Mouse (Mus musculus): ENCODE data around the gene Cd276.
A peak's percentile ranks its signal among the peaks of the same experiment; 100 is the strongest.

Gene Cd276

DNA sequence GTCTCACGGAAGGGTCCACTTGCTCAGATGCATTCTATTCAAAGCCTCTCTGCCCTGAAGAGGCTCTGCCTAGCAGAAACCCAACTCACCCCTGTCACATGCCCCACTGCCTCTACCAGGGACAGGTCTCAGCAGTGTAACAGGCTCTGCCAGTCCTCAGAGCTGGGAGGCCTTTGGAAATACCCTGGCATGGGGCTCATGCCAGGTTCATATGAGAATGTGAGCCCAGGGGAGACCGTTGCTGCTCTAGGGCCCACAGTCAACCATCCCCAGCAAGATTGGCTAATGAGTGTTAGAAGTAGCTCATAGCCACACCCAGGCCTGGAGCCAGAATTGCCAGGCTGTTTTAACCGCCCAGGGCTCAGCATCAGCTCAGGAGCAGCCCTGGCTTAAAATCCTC, 5.5 kb downstream of the Cd276 start:
- no peak for DNase-seq

DNA sequence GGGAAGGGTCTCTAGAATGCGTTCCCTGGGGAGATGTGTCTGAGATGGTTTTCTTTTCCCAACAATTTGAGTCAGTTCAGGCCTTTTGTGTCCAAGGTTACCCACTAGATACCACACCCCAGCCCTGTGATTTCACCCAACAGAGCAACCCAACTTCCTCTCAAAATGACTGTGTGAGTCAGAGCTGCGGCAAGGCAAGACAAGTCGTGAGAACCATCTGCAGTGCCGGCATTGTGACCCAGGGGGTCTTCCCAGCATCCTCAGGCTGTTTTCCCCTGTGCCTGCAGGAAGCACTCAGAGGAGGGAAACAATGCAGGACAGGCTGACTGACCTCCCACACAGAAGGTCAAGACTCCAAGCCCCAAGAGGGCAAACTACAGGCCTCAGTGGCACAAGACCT, 6.3 kb downstream of the Cd276 start:
- no peak for DNase-seq

DNA sequence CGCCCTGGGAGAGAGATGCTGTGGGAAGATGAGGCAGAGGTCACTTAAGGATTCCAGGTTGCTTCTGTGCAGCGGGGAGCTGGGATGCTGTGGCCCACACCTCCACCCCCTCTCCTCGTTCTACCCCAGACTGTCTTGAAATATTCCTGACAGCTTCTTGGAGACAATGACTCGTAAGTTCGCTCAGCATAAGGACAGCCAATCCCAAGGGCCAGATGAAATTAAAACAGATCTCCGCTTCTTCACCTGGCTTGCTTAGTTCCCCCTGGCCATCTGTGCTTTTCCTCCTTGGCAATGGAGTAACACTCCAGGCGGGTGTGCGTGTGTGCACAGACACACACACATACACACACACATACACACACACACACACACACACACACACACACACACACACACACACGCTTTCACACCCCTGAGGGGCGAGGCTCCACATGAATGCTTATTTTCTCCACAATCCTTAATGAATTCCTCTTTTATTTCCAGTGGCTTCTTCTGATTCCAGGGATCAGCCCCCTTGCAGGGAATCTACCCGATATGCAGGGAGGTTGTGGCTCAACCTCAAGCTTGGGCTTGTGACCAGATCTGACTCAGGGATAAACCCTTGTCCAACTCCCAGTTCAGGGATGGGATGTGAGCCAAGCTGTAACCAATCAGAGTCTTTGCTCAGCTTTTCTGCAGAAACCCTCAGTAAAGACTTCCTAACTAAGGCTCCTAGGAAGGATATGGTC, 8.4 kb downstream of the Cd276 start:
- peak; percentile 77 for DNase-seq

DNA sequence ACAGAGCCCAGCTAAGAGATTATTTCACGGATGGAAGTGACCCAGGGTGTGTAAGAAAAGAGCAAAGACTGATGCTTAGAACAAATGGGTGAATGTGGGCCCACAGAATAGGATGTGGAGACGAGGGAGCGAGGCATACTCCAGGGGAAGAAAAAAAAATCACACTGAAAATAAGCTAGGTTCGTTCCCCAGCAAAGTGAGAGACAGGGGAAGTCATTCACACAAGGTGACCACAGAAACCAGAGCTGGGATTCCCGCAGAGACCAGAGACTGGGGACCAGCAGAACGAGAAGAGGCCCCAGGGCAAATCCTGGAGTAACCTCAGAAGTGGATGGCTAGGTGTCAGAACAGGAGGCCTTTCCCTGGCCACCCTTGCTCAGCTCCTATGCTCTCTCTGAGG, 9.8 kb downstream of the Cd276 start:
- DNase-seq = no peak

DNA sequence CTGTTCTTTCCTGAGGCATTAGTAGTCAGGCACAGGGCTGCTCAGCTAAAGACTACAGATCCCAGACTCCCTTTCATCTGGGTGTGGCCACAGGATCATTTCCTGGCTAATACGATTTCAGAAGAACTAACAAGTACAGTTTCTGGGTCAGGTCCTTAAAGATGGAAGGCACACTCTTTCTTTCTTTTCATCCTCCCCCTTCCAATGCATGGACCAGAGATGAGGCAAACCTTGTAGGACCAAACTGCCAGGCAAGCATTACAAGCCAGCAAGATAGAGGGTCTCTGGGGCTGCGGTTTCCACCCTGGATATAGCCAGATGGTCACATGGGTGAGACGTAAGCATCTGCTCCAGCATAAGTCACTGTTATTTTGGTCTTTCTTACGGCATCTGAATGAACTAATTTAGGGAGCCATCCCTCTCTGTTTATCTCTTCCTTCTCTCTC, 10.3 kb downstream of the Cd276 start:
- DNase-seq = peak; percentile 49

DNA sequence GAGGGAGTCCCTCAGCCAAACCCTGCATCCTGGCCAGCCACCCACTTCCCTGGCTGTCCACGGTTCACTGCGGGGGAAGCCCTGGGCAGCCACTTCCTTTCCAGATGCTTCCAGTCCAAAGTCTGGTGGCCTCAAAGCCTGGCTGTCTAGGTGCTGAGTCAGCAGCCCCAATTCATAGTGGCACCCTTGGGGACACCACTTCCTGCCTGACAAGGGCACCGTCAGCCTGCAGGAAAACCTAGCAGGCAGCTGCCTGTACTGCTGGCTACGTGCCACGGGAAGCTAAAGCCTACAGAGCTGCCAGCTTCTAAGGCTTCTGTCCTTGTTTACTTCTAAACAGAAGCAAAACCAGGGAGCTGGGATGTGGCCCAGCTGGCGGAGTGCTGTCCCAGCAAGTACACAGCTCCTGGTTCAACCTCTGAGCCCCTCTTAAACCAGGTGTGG, 13.3 kb downstream of the Cd276 start:
- peak; percentile 74 for DNase-seq

DNA sequence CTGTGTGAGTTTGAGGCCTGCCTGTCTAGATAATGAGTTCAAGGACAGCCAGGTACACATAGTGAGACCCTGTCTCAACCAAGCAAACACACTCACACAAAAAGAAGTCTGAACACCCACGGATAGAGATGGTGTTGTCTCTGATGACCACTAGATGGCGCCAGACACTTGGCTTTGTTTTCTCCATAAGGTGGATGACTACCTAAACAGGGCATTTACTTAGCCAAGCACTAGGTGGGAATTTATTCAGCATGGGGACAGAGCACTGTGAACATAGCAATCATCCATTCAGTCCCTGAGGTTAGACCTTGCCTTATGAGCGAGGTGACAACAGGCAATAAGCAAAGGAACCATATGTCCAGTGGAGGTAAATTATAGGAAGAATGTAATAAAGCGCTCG, 15.4 kb downstream of the Cd276 start:
- DNase-seq = peak; percentile 43

DNA sequence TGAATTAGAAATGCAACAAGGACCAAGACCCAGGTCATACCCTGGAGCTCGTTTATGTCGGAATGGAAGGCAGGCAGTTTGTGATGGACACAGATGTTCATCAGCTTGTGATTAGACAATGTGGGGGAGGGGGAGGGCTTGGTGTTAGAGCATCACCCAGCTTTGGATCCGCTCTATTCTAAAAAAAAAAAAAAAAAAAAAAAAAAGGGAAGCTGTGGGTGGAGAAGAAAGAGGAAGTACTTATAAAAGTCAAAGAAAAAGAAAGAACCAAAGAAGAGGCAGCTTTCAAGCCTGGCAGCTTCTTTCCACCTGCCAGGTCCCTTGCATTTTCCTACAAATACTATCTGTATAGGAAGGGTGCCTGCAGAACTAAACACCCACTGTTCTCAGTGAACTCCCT, 17.5 kb downstream of the Cd276 start:
- DNase-seq = no peak

DNA sequence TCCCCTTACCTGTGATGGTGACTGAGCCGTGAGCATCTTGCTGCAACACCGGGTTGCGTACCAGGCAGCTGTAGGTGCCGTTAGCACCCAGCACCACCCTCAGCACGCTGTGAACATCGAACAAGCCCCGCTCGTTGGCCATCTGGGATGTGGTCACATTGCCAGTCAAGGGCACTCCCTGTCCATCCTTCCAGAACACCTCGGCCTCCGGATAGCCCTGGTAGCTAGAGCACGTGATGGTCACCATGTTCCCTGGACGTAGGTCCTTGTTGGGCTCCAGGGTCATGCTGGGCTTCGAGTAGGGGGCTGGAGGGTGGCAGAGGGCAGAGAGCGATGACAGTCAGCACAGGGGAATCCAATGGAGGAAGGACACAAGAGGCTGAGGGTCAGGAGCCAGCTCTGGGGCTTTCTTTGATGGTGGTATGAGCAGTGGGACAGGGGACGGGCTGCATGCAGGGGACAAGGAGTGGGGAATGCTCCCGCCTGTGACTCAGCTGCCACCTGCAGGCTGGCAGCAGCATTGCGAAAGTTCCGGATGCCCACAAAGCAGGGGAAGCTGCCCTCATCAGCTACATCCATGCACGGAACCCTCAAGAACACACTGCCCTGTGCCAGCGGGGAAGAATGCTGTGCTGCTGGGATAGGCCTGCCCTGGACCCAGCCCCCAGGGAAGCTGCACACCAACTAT, 19.6 kb downstream of the Cd276 start:
- DNase-seq = no peak

DNA sequence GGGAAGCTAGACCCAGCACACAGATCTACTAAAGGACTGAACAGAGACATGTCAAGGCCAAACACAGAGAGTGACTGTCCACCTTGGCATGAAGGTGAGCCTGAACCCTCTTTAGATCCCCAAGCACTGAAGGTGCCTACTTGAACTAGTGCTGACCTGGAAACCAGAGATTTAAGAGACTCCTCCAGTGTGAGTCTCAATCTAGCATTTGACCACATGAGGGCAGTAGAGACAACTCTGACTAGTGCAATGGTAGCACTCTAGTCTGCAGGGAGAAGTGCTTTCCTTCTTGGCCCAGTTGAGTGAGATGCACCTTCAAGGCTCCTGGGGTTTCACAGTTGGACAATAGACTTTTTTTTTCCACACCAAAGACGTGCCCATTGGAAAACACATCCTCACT, 20.5 kb downstream of the Cd276 start:
- peak; percentile 52 for DNase-seq

DNA sequence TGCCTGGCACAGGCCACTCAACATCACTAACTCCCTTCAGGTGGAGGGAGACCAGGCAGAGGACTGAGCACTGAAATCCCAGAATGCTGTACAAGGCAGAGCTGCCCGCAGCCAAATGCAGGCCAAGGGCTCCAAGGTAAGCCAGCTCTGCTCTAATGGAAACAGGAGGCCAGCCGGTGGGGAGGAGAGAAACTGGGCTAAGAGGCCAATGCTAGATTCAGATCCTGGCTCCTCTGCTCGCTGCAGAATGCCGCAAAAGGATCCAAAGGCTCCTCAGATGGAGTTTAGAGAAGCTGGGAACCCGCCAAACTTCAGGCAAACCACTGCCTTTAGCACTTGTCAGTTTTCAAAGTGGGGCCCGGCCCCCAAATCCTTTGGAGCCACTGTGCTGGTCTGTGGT, 21.9 kb downstream of the Cd276 start:
- no peak for DNase-seq

DNA sequence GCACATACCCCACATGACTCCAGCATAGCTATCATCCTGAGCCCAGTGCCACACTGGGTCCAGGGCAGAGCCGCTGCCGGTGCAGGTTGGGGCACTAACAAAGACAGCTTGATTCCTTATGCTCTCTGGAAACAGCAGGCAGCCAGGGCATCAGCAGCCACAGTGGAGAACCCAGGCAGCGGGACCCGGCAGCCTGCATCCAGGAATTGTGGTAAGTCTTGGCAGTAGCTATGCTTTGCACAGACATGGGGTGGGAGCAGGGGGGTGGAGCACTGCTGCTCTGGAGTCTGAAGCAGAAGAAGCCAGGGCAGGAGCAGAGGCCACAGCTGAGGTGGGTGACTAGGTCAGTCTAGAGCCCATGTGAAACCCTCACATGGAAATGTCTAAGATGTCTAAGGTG, 23.0 kb downstream of the Cd276 start:
- DNase-seq = no peak

DNA sequence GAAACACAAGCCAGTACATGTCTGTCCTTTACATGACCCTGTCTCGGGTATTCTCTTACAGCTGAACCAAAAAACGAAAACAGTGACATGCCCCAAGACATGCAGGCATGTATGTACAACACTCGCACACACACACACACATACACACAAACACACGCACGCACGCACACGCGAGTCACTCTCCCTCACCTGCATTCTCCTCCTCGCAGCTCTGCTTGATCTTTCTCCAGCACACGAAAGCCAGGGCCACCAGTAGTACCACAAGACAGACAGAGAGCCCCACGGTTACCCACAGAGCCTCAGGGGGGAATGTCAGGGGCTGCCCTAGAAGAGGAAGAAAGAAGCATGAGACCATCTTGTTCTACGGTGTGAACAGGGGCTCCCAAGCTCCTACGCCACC, 24.8 kb downstream of the Cd276 start:
- DNase-seq = no peak

DNA sequence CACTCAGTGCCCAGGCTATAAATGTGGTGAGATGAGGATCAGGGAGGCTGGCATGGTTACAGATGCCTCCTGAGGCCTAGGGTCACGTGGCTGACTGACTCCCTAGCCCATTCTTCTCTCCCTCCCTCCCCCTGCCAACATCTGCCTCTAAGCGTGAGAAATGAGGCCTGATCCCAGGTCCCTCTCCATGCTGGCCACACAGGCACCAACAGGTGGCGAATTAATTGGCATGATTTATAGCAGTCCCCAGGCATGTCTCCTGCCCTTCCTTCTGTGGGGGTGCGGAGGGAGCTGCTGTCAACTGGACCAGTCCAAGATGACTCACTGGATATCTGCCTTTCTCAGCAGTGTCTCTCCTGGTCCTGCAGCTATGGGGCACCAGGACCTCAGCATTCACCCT, 27.4 kb downstream of the Cd276 start:
- DNase-seq = no peak

DNA sequence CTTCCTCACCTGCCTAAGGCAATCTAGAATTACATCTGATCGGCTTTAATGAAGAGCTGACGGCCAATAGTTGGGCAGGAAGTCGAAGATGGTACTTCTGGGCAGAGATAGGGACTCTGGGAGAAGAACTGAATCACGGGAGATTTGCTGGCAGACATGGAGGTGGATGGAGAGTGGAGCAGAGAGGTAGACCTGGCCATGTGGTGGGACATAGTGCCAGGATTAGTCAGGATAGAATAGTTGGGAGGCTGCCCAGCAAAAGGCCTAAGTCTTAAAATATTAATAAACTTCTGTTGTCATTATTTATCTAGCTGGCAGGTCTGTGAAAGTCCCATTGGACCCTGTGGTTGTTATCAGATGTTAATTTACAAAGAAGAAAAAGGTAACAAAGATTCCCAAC, 30.1 kb downstream of the Cd276 start:
- no peak for DNase-seq

DNA sequence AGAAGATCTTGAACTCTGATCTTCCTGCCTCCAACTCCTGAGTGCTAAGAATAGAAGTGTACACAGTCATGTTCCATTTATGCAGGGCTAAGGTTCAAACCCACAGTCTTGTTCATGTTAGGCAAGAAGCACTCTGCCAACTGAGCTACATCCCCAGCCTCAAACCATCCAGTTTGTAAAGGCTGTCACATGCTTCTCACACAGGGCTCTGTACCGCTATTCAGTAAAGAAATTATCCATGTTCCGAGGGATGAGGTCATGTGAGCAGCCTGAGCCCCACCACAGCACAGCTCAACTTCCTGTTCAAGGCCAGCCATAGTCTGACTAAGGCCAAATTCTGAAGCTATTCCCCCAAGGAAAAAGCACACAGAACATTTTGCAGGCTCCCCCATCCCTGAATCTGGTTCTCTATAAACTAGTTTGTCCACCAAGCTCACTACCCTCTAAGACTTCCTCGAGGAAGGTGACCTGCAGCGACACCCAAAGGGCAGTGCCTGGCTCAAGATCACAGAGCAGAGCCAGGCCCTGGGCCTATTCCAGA, 33.3 kb downstream of the Cd276 start:
- DNase-seq = no peak

DNA sequence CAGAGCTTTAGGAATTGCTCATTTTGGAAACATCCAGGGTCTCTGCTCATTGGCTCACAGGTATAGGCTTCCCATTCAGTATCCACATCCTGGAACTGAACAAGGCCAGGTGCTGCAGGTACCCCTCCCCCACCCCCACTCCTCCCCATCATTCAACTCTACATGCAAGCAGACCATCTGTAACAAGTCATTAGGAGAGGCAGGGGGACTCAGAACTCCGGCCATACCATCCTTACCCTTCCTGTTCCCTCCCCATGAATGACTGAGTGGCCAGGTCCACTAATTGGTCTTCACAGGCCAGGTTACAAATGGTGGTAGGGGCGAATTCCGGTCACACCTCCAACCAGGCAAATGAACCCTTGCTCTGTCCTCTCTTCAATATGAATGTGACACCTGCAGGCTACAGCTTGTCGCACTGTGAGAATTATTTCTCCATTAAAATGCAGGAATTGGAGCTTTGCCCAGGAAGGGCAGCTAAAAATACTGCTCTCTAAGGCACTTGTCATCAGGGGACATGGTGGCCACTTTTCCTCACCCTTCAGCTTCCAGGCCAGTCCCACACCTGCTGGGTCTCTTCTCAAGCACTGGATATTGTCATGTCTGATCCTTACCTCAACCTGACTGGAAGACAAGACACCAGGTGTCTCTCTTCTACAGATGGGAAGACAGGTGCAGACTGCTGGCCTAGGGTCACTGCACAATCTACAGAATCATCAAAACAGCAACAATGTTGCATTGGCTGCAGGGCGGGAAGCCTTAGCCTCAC, 34.2 kb downstream of the Cd276 start:
- no peak for DNase-seq

DNA sequence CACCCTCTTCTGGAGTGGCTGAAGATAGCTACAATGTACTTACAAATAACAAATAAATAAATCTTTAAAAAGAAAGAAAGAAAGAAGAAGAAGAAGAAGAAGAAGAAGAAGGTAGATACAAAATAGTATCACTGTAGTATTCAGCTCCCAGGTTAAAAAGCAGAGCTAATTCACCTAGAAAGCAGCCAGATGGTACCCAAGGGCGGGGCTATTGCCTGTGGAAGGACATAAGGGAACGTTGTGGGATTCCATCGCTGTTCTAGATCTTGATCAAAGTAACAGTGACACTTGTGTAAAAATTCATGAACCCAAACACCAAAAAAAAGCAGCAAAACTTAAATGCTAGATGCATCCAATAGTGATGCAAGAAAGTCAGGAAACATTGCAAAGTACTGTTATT, 35.3 kb downstream of the Cd276 start:
- DNase-seq = no peak

DNA sequence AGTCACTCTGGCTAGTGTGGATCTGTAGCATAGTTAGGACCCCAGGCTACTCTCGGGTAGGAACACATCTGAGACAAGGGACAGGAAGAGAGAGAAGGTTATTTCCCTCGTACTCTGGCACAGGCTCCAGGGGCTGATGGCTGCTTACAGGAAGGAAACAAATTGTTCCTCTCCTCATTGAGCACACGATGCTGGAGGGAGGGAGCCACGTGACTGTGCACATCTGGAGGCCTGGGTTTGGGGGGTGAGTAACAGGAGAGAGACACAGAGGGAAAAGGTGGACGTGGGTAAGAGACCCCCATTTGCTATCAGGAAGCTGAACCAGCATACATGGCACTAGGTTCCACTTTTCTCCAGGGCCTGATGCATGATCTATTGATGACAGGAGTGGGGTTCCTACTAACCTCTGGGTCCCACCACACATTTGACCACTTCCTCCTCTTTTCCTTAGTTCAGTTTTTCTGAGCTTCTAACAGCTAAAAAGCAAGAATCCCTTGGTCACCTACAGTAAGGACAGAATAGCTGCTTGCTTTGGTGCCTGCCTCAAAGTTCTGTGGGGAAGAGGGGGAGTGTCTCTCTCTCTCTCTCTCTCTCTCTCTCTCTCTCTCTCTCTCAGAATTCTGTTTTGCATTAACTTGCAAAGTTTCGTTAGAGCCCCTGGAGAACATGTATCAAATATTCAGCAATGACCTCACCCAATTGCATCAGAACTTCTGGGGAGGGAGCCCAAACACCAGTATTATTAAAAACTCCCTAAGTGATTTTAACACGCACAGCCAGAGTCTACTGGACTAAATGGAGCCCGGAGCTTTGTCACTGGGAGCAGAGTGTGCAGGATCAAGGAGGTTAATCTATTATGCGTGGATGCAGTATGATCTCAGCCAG, 37.1 kb downstream of the Cd276 start:
- no peak for DNase-seq

DNA sequence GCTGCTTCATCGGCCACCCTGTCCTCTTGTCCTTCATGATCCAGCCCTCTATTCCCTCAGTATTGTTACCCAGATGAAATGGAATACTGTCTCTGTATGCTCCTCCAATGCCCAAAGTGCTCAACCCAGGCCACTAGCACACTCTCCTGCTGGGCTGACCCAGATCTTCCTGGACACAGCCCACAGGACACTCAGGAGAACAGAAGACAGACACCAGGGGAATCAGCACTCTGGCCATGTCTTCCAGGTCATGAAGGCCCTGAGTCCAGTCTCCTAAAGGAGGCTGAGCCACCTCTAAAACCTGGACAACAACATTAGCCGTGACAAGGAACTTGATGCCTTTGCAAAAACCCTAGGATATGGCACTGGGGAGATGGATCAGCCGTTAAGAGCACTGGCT, 38.8 kb downstream of the Cd276 start:
- DNase-seq = no peak

DNA sequence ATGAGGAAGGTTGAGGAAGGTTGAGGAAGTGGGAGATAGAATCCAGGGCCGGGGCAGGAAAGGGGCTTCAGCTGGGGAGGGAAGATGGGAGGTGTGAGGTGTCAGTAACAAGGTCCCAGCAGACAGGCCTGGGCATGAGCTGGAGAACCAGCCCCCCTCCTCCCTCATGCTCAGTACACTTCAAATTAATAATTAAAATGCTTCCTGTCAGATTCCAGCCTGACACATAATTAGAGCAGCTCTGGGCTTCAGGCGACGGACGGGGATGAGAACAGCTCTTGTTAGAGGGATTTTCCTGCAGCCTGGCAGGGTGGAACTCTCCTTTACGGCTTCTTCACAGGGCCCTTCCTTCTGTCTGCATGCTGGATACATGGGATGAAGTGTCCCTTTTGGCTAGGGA, 41.5 kb downstream of the Cd276 start:
- DNase-seq = no peak

DNA sequence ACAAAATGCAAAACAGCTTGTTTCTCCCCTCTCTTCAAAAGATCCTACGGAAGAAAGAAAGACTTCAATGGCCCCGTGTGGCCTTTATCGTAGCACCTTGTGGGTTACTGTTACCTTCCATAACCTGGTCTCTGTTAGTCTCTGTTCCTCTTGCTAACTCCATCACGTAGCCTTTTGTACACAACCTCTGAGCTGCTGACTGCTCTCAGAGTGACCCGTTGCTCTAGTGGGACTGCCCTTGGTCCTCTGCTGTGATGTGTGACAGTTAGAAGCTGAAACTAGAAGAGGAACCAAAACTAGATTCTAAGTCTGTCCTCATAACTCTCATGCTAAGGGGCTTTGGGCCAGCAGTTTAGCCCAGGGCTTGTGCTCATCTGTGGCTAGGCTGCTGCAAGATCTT, 44.8 kb downstream of the Cd276 start:
- DNase-seq = no peak
